Mouse (Mus musculus) thymus, postnatal 10 days (tissue): ENCODE measurements around the gene Extl1.
"Not testable (repeated sequence)": the region's sequence is repeated elsewhere in the genome, so short reads cannot be mapped to it uniquely, and the experiment has no call there.

Experiments
- DNase-seq, 2 experiments: peaks; one replicate each; pipeline ENCODE4 v3.0.0; 2021; ENCODE audit warnings: low spot score in 2 of 2

Extl1 gene

DNA sequence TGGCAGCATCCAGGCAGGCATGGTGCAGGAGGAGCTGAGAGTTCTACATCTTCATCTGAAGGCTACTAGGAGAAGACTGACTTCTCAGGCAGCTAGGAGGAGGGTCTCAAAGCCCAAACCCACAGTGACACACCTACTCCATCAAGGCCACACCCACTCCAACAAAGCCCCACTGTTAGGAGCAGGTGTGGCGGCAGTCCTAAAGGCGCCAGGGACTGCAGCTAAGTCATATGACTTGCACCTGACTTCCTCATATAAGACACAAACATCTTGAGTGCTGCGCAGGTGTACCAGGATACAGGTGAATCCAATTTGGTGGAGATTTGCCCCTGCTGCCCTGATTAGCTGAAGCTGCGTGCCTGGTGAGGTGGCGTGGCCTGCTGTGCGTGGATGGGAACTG lies at the start of gene Extl1:
Gene Extl1 (minus strand): TSS at position 101 of the 400 bp plus-strand sequence.
- not testable (repeated sequence) for DNase-seq

DNA sequence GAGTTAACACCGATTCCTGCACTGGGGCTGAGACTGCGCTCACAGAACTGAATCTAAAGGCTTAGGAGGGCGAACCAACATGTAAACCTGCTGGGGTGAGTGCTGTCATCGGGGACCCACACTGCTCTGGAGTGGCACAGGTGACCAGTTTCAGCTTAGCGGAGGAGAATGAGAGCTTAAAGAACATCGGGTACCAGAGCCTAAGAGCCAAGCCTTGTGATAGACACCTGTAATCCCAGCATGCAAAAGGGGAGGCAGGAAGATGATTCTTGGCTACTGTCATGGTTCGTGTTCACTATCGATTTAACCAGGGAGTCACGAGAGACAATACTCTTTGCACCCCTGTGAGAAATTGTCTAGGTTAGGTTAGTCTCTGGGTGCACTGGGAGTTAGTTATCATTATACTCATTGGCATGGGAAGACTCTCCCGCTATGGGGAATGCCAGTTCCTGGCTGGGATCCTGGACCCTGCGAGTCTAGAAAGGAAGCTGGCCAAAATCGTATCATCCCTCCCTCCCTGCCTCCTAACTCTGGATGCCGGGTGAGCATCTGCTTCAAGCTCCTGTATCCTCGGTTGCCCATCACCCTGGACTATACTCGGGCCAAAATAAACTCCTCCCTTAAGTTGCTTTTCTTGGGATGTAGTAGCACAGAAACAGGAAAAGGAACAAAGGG lies 49.2 kb upstream of the Extl1 start:
- no peak for DNase-seq

DNA sequence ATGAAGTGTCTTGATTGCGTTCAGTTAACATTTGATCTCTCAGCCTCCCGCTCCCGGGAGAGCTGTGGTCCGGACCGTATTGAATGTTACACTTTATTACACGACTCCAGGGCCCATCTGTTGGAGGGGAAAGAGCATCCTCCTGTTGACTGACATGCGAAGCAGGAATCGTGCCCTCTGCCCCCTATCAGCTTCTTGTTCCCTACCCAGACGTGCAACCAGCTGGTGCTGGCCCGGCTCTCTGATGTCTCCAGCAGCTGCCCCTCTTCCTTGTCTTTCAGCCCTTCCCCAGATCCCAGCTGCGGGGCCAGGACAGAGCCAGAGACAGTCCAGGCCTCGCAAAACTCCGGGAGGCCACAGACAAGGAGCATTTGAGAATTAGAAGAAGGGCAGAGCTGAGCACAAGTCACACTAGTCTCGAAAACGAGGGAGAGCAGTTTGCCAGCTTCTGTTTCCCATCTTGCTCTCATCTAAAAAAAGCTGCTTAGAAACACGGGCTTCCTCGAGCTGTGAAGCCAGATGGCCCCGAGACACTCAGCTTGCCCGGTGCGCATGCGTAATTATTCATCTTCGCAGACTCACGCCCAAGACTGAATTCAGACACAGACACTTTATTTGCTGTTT lies 46.8 kb upstream of the Extl1 start:
- no peak for DNase-seq

DNA sequence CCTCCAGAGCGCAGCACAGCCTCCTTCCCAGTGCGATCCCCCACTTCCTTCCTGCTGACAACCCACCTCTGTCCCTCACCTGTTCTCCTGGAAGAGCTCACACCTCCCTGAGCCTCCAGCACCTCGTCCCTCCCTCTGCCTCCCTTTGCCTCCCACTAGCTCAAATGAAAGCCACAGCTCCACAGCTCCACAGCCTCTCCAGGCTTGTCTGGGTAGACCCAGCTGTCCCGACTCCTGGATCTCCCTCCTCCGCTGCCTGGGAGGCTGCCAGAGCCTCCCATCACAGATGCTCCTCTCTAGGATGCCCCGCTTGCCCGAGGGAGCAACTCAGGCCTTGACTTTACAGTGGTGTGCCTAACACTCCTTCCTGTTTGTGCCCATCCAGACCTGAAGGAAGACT lies 41.4 kb upstream of the Extl1 start:
- no peak for DNase-seq

DNA sequence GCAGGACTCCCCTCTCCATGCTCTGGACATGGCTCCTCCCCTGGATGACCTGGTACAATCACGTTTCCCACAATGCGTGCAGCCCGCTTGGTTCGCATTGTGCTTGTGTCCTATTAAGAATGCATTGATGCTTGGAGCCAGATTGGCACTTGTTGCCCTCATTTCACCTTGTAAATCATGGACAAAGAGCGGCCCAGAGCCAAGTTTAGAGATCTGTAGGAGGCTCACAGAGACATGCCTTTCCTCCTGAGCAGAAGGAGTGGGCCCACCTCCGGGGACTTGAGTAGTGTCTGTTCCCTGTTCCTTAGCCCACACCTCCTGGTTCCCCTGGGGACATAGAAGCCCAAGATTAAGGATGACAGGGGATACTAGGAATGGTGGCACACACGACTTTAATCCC lies 40.3 kb upstream of the Extl1 start:
- no peak for DNase-seq

DNA sequence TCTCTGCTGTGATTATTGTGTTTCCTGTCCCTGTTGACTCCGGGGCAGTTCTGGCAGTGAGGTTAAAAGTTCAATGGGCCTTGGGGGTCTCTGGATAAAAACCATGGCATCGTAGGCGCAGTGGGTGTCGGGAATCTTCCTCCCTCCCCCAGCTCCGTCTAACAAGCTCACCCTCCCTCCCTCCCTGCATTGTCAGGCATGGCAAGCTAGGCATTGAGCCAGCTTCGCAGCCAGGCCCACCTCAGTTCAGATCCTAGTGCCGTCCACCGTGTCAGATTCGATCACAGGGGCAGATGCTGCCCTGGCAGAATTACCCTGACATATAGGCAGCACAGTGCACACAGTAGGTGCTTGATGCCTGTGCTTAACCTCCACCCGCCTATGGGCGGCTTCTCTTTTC lies 38.3 kb upstream of the Extl1 start:
- no peak for DNase-seq

DNA sequence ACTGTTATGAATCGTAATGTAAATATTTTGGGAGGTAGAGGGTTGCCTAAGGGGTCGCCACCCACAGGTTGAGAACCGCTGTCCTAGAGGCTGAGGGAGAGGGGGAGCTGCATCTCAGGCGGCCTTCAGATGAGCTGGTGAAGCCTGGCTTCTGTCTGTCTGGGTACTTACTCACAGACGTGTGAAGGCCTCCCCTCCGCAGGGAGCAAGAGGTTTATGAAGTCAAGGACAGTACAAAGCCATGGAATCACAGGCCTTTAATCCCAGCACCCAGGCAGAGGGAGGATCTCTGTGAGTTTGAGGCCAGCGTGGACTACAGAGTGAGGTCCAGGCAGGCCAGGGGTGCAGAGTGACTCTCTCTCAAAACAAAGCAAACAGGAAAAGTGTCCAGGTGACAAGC lies 33.5 kb upstream of the Extl1 start:
- no peak for DNase-seq

DNA sequence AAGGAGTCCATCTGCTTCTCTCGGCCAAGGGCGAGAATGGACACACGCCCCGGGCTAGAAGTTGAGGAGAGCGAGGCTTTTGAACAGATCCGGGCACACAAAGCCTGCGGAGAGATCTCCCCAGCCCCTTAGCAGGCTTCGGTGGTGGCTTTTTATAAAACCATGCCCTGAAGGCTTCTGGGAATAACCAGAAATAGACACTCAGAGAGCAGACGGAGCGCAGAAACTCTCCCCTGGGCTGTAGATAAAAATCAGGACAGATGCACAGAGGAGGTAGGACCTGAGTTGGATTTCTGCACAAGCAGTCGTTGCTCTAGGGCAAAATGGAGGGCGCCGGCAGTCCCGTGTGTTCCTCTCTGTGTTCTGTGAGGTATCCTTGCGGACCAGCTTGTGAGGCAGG lies 33.0 kb upstream of the Extl1 start:
- no peak for DNase-seq

DNA sequence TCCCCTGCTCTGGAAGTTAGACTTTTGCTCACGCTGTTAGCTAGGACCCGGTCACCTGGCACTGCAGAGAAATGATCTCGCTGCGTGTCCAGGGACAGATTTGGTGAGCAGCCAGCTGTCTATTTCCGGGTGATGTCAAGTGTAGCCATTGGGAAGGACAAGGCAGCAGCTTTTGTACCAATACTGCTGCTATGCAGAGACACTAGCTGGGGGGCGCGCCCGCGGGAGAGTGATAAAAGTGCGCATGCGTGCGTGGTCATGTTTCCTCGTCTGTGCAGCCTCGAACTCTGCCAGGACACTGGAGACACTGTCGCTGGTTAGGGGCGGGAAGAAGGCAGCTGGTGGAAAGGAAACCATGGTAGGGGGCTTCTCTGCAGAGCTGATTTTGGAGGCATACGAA lies 32.5 kb upstream of the Extl1 start:
- no peak for DNase-seq

DNA sequence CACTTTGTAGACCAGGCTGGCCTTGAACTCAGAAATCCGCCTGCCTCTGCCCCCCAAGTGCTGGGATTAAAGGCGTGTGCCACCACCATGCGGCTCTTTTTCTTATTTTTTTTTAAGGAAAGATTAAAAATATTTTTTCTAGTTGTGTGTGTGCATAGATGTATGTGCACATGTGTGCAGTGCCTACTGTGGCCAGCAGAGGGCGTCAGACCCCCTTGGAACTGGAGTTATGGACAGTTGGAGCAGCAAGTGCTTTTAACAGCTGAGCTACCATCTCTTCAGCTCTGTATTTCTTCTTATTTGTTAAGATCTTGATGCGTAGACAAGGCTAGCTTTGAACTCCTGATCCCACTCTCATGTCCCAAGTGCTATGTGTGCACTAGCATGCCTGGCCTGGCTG lies 25.6 kb upstream of the Extl1 start:
- peak; percentile 29 to 44 for DNase-seq

DNA sequence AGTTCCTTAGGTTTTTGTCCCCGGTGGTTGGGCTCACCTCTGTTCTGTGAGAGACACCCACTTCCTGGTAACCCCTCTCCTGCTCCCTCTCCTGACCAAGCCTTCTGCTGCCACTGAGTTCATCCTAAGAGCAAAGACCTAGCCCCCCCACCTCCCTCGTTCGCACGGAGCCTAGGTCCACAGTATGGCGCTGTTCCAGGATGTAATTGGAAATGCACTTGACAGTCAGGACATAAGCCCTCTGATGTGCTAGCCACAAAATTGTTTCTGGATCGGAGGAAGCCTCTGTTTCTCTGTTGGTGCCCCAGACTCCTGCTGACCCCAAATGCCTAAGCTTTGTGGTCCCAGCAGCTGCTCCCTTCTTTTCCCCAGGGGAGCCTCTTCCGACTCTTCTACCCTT lies 20.1 kb upstream of the Extl1 start:
- no peak for DNase-seq

DNA sequence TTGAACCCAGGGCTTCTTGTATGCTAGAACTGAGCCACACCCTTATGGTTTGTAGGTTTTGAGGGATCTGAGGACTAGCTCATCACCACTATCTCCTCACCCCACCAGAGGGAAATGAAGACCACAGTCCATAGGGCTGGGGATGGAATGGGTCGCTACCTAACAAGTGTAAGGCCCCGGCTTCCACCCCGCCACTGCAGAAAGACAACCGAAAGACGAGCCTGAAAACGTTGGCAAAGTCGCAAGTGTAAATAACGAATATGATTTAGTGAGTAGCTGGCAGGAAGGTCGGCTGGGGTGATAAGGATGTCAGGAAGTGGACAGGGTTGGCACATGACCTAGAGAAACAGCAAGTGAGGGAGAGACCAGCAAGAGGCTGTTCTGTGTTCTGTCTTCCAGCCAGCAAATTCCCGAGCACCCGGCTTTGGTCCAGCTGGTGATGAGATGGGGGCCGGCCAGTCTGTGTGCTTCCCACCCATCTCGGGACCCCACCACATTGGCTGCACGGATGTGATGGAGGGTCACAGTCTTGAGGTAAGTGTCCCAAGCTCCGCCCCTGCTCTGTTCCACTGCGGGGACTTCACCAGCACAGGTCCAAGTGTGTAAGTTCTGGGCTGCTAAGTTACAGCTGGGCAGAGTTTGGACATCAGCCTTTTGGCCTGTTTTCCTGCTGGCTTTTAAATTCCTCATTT lies 19.1 kb upstream of the Extl1 start:
- DNase-seq = no peak

DNA sequence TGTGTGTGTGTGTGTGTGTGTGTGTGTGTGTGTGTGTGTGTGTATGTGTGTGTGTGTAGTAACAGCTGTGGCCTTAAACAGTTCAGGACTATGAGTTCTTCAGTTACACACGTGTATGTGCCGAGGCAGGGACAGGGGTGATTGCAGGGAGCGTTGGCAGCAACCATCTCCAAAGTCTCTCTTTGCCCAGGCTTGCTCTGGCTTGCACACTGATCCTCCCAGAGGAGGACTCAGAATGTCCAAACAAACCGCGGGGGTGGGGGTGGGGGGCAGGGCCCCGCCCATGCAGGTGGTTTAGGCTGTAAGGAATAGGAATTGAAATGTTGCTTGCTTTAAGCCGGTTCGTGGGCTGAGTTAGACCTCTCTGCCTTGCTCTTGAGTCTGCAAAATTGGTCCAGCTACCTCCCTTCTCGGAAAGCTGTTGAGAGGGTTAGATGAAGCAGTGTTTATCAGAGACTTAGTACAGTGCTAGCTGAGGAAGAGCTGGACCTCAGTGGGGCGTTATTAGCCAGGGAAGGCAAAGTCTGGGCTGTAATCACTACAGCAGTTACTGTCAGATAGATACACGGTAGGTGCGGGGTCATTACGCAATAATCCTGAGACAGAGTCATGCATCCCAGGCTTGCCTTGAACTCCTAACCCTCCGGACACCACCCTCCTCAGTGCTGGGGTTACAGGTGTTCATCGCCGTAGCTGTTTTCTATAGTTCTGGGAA lies 18.4 kb upstream of the Extl1 start:
- DNase-seq = peak in 1 of 2 experiments; percentile 17

DNA sequence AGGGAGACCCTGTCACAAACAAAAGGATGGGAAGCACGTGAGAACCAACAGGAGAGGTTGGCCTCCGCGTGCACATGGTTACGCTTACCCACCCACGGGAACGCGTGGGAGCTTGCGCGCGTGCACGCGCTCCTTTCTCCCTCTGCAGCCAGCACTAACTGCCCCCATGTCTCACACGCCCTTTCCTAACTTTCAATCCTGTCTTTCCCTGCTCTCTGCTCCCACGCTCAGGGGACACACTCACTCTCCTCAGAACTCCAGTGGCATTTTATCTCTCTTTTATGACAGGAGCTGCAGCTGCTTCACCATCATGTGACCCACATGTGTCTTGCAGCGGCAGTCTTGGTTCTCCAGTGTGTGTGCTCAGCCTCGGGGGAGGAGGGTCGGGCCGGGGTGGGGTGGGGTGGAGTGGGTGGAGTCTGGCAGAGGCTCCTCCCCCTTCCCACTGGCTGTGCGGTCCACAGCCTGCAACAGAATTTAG lies 17.6 kb upstream of the Extl1 start:
- peak; percentile 69 to 83 for DNase-seq

DNA sequence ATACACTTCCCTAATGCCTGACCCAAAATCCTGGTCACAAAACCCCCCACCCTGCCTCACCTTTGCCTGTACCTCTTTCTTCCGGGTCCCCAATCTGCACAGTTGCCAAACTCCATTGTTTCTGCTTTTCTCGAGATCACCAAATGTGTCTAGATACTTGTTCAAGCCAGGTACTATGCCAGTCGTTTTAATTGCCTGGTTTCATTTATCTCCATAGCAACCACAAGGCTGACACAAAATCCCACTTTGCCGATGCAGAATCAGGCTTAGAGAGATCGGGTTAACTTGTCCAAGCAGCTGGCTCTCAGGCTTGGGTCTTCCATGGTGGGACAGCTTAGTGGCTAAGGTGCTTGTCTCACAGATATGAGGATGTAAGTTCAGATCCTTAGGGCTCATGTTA lies 16.6 kb upstream of the Extl1 start:
- DNase-seq = no peak

DNA sequence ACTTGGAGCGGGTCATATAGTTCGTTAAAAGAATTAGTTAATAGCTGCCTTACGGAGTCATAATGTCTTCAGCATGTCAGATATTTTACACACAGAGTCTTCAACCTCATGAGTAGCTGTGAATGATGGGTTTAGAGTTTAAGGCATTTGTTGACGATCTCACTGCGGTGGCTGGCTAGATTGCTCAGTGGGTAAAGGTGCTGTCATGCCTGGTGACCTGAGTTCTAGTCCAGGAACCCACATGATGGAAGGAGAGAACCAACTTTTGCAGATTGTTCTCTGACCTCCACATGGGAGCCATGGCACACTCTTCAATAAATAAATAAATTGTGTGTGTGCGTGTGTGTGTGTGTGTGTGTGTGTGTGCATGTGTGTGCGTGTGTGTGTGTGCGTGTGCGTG lies 14.1 kb upstream of the Extl1 start:
- DNase-seq = no peak

DNA sequence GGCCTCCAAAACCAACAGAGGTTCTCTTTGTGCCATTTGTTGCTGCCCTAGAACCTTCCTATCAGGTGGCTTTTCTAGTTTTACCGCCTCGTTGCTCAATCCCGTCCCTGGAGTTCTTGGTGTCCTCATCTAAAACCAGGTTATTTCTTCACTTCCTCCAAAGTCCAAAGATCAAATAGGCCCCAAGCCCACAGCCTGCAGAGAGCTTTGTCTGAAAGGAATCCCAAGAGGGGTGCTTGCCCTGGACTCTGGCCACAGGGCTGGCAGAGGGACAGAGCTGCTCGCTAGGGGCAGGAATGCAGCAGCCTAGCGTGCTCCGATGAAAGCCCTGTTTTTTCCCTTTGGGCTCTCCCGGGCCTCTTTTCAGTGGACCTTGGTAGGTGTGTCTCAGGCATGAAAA lies 13.5 kb upstream of the Extl1 start:
- DNase-seq = no peak

DNA sequence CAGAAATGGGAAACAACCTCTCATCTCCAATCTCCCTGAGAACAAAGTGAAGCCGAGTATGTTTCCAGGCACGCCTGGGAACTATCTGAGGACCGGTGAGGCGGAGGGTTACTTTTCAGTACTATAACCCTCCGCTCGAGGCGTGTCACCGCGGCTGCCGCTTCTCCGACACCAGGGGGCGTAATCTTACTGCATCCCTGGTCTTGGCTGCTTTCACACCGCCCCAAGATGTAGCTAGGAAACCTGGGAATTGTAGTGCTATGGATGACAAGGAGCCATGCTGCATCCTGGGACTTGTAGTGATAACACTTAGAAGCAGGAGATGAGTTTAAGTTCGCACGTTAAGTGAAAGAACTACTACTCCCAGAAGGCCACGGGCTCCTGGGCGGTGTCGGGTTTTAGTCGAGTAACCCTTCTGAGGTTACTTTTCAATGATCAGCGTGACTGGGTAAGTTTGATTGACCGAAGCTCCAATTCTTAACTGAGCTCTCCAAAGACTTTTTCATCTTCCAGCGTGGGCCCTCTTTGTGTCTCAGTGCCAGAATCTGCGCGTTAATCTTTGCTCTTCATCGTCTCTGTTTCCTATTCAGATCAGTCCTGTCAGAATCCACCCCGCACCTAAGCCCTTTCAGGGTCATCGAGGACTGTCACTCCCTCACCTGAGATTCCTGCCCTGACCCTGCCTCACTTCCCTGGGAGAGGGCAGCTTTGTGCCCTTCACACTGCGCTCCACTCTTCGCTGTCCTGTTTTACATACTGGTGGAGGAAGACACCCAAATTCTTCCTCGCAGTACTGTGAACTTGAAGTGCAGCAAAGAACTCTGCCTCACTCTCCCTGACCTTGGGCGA lies 12.6 kb upstream of the Extl1 start, which contains the start of gene Pafah2:
Gene Pafah2 (plus strand): TSS at position 344 of the 849 bp plus-strand sequence.
- peak; percentile 92 to 97 for DNase-seq

DNA sequence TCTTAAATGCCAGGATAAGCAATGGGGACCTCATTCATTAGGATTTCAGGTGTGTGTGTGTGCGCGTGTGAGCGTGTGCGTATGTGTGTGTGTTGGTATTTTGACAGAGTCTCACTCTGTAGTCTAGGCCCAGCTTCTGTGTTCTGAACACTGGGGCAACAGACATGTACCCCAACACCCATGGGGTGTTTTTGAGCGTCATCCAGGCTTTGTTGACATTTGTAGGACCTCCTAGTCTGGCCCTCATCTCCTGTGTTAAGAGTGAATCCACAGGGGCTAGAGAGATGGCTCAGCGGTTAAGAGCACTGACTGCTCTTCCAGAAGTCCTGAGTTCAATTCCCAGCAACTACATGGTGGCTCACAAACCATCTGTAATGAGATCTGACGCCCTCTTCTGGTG lies 11.5 kb upstream of the Extl1 start:
- DNase-seq = no peak

DNA sequence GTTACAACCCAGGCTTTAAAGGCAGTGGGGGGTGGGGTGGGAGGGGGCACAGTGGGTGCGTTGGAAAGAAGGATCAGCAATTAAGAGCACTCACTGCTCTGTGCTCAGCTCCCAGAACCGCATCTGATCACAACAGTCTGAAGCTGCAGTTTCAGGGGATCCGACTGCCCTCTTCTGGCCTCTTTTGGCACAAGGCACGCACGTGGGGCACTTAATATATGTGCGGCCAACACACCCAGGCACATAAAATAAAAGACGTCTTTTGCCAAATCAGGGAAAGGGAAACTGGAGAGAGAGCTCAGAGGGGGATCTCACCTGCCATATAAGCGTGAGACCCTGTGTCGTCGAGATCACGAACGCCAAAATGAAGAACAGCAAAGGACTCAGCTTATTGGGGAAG lies 9.4 kb upstream of the Extl1 start:
- DNase-seq = no peak

DNA sequence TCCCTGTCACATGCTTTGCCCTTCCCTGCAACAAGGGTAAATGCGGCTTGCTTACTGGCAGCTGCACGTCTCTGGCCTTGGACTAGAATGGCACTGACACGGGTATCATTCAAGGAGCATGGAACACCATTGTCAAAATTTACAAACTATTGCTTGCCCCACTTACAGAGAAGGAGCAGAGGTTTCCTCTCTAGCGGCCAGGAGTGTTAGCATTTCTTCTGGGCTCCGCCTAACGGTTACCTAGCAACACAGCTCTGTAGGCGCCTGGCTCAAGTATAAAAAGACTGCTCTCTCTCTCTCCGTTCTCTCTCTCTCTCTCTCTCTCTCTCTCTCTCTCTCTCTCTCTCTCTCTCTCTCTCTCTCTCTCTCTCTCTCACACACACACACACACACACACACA lies 8.9 kb upstream of the Extl1 start:
- DNase-seq = peak in 1 of 2 experiments; percentile 27
